Mouse (Mus musculus) neural tube, embryonic 13.5 days (tissue): ENCODE measurements at regions not wholly inside any gene's neighbourhood (a gene's known extent, or its start where the extent isn't known, plus 50 kb on each side); places are given as distances from the start of the nearest gene placed in this dataset.

Experiments used
- ATAC-seq: fragments of 200-750 bp; cut with Nextera tagmentation; 2 replicates; pipeline ENCODE4 v1.8.0; 2017; ENCODE audit warnings: low read depth, mild to moderate bottlenecking, moderate TSS enrichment, moderate library complexity
- H3K27ac ChIP-seq: fragments of 300-500 bp; sonication (generic); replicated peaks from 2 replicates; pipeline ENCODE4 v1.5.1; 2015; ENCODE audit warnings: moderate library complexity, mild to moderate bottlenecking, inconsistent platforms
- H3K27me3 ChIP-seq: fragments of 300-500 bp; sonication (generic); 2 replicates; pipeline ENCODE4 v1.6.1; 2015; ENCODE audit warnings: mild to moderate bottlenecking, inconsistent platforms
- H3K36me3 ChIP-seq: fragments of 300-500 bp; sonication (generic); 2 replicates; pipeline ENCODE4 v1.6.1; 2015; ENCODE audit warnings: mild to moderate bottlenecking, inconsistent platforms
- H3K4me1 ChIP-seq: fragments of 300-500 bp; sonication (generic); replicated peaks from 2 replicates; pipeline ENCODE4 v1.6.1; 2015; ENCODE audit warnings: inconsistent platforms
- H3K4me2 ChIP-seq: fragments of 300-500 bp; sonication (generic); 2 replicates; pipeline ENCODE4 v1.6.1; 2015; ENCODE audit warnings: inconsistent platforms, mild to moderate bottlenecking, moderate library complexity
- H3K4me3 ChIP-seq: fragments of 300-500 bp; sonication (generic); 2 replicates; pipeline ENCODE4 v1.5.1; 2015; ENCODE audit warnings: mild to moderate bottlenecking, inconsistent platforms
- H3K9ac ChIP-seq: fragments of 300-500 bp; sonication (generic); 2 replicates; pipeline ENCODE4 v1.6.1; 2015; ENCODE audit warnings: moderate library complexity, mild to moderate bottlenecking, inconsistent platforms
- H3K9me3 ChIP-seq: fragments of 300-500 bp; sonication (generic); 2 replicates; pipeline ENCODE4 v1.6.1; 2016; ENCODE audit warnings: inconsistent platforms
- WGBS: fragments of 180-500 bp; shearing (Covaris S2); methylation state at CpG from one replicate; pipeline ENCODE4 v1.1.7; 2015; 5-methylcytosine and 5-hydroxymethylcytosine counted together

GRCm38 (mm10) chr3:159689743-159690142 lies 90.8 kb downstream of the Rpe65 start:
- H3K36me3 ChIP-seq = no peaks in the 10 kb centered on the region
- no peaks in the 10 kb centered on the region for H3K4me1 ChIP-seq
- no peak overlapping the region for H3K9ac ChIP-seq
- no peaks in the 10 kb centered on the region for H3K9me3 ChIP-seq
- no peak overlapping the region for H3K4me3 ChIP-seq
- H3K4me2 ChIP-seq = no peak overlapping the region
- ATAC-seq = no peak
- no peak overlapping the region for H3K27ac ChIP-seq
- H3K27me3 ChIP-seq = no peaks in the 10 kb centered on the region

DNA sequence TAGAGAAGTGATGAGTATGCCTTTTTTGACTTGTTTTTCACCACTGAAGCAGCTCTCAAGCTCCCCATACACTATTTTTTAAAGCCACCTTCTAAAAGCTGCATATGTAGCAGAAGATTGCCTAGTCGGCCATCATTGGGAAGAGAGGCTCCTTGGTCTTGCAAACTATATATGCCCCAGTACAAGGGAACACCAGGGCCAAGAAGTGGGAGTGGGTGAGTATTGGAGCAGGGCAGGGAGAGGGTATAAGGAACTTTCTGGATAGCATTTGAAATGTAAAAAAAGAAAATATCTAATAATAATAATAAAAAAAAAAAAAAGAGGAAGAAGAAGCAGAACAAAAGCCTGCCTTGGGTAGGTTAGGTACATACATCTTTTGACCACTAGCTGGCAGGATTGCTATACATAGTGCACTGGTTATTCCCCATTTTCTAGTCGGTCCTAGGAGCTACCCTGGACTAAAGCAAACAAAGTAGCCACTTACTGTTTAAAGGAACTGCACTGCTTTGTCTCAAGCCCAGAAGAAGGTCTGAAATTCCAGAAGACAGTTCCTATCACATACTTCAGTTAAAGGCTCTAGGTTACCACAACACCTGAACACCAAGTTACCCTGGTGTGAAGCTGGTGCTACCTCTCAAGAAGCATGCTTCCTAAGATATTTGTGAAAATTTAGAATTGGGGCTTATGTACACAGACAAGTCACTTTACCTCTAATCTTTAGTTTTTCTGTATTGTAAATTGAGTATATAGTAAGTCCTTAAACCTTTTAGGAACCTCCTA lies 114.9 kb upstream of the Wls start:
- H3K27ac ChIP-seq = no peak overlapping the region
- H3K27me3 ChIP-seq = no peaks in the 10 kb centered on the region
- H3K36me3 ChIP-seq = no peaks in the 10 kb centered on the region
- no peak overlapping the region for H3K9ac ChIP-seq
- 40% methylated on average over 2 of the region's 2 CpGs for WGBS
- no peak for ATAC-seq
- no peak overlapping the region for H3K4me2 ChIP-seq
- no peaks in the 10 kb centered on the region for H3K9me3 ChIP-seq
- no peak overlapping the region for H3K4me3 ChIP-seq
- no peaks in the 10 kb centered on the region for H3K4me1 ChIP-seq

DNA sequence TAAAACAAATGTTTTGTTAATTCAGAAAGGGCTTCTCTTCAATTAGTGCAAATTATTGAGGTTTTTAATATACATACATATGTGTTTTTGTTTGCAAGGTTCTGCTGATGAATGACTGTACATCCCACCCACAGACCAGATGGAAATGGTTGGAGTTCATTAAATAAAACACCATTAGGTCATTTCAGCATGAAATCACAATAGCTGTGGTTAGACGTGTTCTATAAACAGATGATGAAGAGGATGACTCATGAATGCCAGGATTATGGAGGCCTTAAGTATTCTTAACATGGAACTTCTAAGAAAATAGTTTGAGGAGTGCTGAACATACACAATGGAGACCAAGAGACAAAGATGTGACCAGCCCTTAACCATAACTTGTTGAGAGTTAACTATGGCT lies 107.3 kb upstream of the Wls start:
- 79% methylated on average over 1 of the region's 1 CpGs for WGBS
- no peak for ATAC-seq

GRCm38 (mm10) chr3:159733141-159733540 lies 106.3 kb upstream of the Wls start:
- no peaks in the 10 kb centered on the region for H3K9me3 ChIP-seq
- H3K27me3 ChIP-seq = no peaks in the 10 kb centered on the region
- no peaks in the 10 kb centered on the region for H3K4me1 ChIP-seq
- H3K27ac ChIP-seq = no peak overlapping the region
- H3K9ac ChIP-seq = no peak overlapping the region
- no peaks in the 10 kb centered on the region for H3K36me3 ChIP-seq
- no peak for ATAC-seq
- H3K4me3 ChIP-seq = no peak overlapping the region
- no peak overlapping the region for H3K4me2 ChIP-seq

More for the DNA sequence above, 107.3 kb upstream of the Wls start:
- Histone ChIP-seq H3K9me3 (no peaks in the 10 kb centered on the region), H3K9ac (no peak overlapping the region), H3K36me3 (no peaks in the 10 kb centered on the region), H3K4me2 (no peak overlapping the region), H3K27ac (no peak overlapping the region), H3K4me3 (no peak overlapping the region), H3K4me1 (no peaks in the 10 kb centered on the region), H3K27me3 (no peaks in the 10 kb centered on the region)

DNA sequence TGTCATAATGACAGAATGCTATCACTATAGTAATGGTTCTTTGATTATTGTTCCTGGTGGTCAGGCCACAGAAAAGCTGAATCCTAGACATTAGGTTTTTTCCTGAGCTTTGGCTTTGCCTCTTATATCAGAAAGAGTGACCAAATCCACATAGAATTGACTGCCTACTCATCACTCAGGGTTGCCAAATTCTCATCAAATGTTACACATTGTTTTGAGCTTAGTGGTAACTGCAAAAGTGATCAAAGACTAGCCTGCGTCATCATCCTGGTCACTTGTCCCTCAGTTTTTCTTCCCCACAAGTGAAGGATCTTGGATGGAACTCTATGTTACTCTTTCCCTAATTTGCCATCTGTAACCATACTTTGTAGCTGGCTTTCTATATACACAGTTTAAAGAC lies 104.9 kb upstream of the Wls start:
- H3K36me3 ChIP-seq = no peaks in the 10 kb centered on the region
- no peak overlapping the region for H3K9ac ChIP-seq
- H3K4me1 ChIP-seq = no peaks in the 10 kb centered on the region
- ATAC-seq = no peak
- no peak overlapping the region for H3K4me3 ChIP-seq
- H3K27ac ChIP-seq = no peak overlapping the region
- no peak overlapping the region for H3K4me2 ChIP-seq
- H3K9me3 ChIP-seq = no peaks in the 10 kb centered on the region
- no peaks in the 10 kb centered on the region for H3K27me3 ChIP-seq
- 97% methylated on average over 1 of the region's 1 CpGs for WGBS

DNA sequence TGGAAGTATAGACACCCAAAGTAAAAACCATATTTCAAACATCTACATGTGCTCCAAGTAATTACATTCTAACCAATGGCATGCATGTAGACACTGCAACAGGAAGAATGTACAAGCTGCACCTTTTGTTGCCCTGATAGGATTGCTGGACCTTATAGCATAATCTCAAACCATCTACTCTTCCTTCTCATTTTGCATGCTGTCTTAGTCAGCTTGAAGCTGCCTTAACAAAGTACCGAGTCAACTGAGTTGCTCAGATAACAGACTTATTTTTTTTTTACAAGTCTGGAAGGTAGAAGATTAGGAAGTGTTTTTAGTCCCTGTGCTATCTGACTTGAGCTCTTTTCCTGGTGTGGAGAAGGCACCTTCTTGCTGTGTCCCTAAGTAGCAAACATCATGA lies 103.4 kb upstream of the Wls start:
- WGBS = 85% methylated on average over 1 of the region's 1 CpGs
- H3K4me2 ChIP-seq = no peak overlapping the region
- no peaks in the 10 kb centered on the region for H3K4me1 ChIP-seq
- H3K4me3 ChIP-seq = no peak overlapping the region
- no peaks in the 10 kb centered on the region for H3K27me3 ChIP-seq
- ATAC-seq = no peak
- H3K9me3 ChIP-seq = no peaks in the 10 kb centered on the region
- H3K27ac ChIP-seq = no peak overlapping the region
- H3K36me3 ChIP-seq = no peaks in the 10 kb centered on the region
- no peak overlapping the region for H3K9ac ChIP-seq

GRCm38 (mm10) chr3:159740600-159741279 lies 98.7 kb upstream of the Wls start:
- no peak for ATAC-seq
- H3K4me1 ChIP-seq = no peaks in the 10 kb centered on the region
- no peaks in the 10 kb centered on the region for H3K36me3 ChIP-seq
- WGBS = 67% methylated on average over 5 of the region's 5 CpGs
- no peaks in the 10 kb centered on the region for H3K27me3 ChIP-seq
- H3K4me2 ChIP-seq = no peak overlapping the region
- H3K9me3 ChIP-seq = no peaks in the 10 kb centered on the region
- no peak overlapping the region for H3K9ac ChIP-seq
- H3K27ac ChIP-seq = no peak overlapping the region
- H3K4me3 ChIP-seq = no peak overlapping the region

- no peaks in the 10 kb centered on the region for H3K4me1 ChIP-seq
- no peak for ATAC-seq
- H3K4me2 ChIP-seq = no peak overlapping the region
- H3K9me3 ChIP-seq = no peaks in the 10 kb centered on the region
- no peak overlapping the region for H3K27ac ChIP-seq
- no peak overlapping the region for H3K4me3 ChIP-seq
- H3K36me3 ChIP-seq = no peaks in the 10 kb centered on the region
- no peak overlapping the region for H3K9ac ChIP-seq
- no peaks in the 10 kb centered on the region for H3K27me3 ChIP-seq
Observed at GRCm38 (mm10) chr3:159741816-159742215, 97.7 kb upstream of the Wls start.

DNA sequence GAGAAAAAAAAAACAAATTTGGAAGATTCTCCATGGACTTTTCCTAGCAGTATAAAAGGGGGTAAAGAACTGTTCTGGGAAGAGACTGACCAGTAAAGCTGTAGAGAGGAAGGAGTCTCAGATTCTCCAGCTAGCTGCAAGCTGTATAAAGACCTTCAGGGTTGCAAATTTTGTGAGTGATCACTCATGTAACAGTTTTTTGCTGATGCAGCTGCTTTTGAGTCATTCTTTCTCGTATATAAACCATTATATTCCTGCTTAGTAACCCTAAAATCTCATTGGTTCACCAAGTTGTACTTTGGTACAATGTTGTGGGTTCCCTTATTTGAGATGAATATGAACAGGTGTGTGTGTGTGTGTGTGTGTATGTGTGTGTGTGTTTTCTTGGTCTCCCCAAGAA lies 79.7 kb upstream of the Wls start:
- no peak overlapping the region for H3K4me3 ChIP-seq
- H3K27ac ChIP-seq = no peak overlapping the region
- no peaks in the 10 kb centered on the region for H3K36me3 ChIP-seq
- no peak overlapping the region for H3K4me2 ChIP-seq
- no peak overlapping the region for H3K9ac ChIP-seq
- H3K4me1 ChIP-seq = no peaks in the 10 kb centered on the region
- H3K27me3 ChIP-seq = no peaks in the 10 kb centered on the region
- H3K9me3 ChIP-seq = no peaks in the 10 kb centered on the region
- ATAC-seq = no peak
- WGBS = 73% methylated on average over 1 of the region's 1 CpGs

DNA sequence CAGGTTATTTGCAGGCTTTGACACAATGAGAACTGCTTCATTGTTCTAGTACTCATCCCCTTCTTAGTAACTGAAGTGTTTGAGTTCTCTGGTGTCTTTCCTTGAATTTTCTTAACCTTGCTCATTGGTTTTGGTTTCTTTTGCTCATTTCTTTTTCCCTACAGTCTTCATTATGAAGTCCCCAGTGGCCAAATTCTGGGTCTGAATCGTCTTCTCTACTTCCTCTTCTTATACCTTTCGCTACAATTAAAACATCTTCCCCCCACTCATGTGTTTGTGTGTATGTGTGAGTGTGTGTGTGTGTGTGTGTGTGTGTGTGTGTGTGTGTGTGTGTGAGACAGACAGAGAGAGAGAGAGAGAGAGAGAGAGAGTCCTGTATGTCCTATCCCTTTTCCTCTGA lies 79.2 kb upstream of the Wls start:
- WGBS = 93% methylated on average over 2 of the region's 2 CpGs
- Histone ChIP-seq H3K27me3 (no peaks in the 10 kb centered on the region), H3K36me3 (no peaks in the 10 kb centered on the region), H3K4me3 (no peak overlapping the region), H3K27ac (no peak overlapping the region), H3K4me2 (no peak overlapping the region), H3K4me1 (no peaks in the 10 kb centered on the region), H3K9me3 (no peaks in the 10 kb centered on the region), H3K9ac (no peak overlapping the region)
- no peak for ATAC-seq

DNA sequence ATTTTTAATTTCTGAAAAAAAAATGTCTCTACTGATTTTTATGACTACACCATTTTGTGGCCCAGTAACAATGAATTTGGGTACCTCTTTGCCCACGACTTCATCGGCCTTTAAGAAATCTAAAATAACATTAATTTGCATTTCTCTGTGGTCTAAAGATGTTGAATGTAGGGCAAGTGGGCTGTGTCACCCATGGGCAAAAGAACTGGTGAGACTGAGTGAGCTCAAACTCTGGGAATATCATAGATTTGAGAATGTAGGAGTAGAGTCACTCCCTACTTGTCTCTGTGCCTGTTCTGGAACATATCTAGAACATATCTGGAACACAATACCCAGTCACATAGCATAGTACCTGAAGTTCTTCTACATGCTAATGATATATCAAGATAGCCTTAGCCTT lies 78.5 kb upstream of the Wls start:
- no peak overlapping the region for H3K27ac ChIP-seq
- no peak for ATAC-seq
- H3K27me3 ChIP-seq = no peaks in the 10 kb centered on the region
- no peak overlapping the region for H3K9ac ChIP-seq
- 91% methylated on average over 2 of the region's 2 CpGs for WGBS
- no peak overlapping the region for H3K4me3 ChIP-seq
- no peaks in the 10 kb centered on the region for H3K4me1 ChIP-seq
- H3K4me2 ChIP-seq = no peak overlapping the region
- H3K9me3 ChIP-seq = no peaks in the 10 kb centered on the region
- no peaks in the 10 kb centered on the region for H3K36me3 ChIP-seq

DNA sequence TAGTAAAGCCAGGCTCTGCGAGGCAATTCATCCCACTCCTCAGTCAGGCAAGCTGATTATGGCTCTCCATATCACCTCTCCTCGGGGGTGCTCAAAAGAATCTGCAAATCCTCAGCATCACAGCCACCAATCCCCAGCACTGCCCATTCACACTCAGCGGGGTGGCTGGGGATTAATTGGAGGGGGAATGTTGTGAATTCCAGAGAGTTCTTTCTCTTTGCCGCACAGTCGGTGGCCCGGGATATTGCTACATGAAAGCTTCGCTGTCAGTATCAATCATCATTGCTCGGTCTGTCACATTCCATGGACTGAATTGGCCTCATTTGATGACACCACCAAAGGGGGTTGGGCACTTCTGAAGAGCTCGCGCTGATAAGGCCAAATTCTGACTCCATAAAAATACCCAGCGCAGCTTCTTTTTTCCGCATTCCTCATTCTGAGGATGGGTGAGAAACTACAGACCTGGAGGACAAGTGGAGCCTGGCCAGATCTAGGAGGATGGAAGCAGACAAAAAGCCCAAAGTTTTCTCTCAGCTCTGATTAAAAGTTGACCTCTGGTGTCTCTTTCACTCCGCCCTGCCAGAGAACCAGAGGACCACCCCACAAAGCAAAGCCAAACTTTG lies 57.1 kb upstream of the Wls start:
- Histone ChIP-seq H3K36me3 (no peaks in the 10 kb centered on the region), H3K27me3 (no peaks in the 10 kb centered on the region), H3K9ac (no peak overlapping the region), H3K4me1 (0 out of 2 replicates have a peak, but pooled peaks cover 8% of the 10 kb centered on the region), H3K4me3 (no peak overlapping the region), H3K4me2 (peak overlapping the region; percentile 38), H3K9me3 (no peaks in the 10 kb centered on the region), H3K27ac (no peak overlapping the region)
- peak; percentile 27; the same call in 1 of the 2 replicates for ATAC-seq
- 4% methylated on average over 13 of the region's 13 CpGs for WGBS
